Mouse (Mus musculus): Measurements from ENCODE around the gene Eif3g. TPM values are rescaled to one million over a fixed set of nuclear protein-coding genes. Genes with fewer than 3 reads are reported as not detected.
A peak's percentile ranks its signal among the peaks of the same experiment; 100 is the strongest.

The Eif3g gene
- polyA plus RNA-seq, 1 experiment from 2014 or later, result 314 TPM

DNA sequence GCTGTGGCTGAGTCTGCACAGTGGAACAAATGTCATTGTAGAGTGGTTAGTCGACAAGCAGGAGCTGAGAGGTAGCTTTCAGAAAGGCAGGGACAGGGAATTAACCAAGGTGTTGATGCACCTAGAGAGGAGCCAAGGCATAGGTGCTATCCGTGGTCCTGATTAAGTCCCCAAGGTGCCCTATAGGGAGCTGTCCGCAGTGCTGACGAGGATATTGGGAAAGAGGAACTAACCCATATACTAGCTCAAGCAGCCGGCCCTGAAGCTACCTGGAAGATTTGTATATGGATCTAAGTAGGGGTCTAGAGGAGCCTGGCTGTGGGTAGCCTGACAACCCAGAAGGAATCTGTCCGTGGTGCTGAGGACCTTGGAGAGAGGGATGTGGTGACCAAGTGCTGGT lies 41.3 kb downstream of the Eif3g start:
- H3K9ac ChIP-seq (ENCODE audit: low read length), result no peak overlapping the region
- no peak overlapping the region for H3K27ac ChIP-seq (ENCODE audit: low read depth)
- no peak for ATAC-seq (replicated peaks; ENCODE audit: low FRiP score, low TSS enrichment, low read depth)
- no peaks in the 10 kb centered on the region for H3K9me3 ChIP-seq (ENCODE audit: control insufficient read depth, low read length)
- H3K4me3 ChIP-seq (ENCODE audit: low read depth, low read length), result no peak overlapping the region
- H3K4me2 ChIP-seq (ENCODE audit: low read length), result no peak overlapping the region
- peak; percentile 91 for DNase-seq (ENCODE audit: low spot score)
- no peaks in the 10 kb centered on the region for H3K36me3 ChIP-seq (ENCODE audit: control insufficient read depth, insufficient read depth, low read length)
- no peaks in the 10 kb centered on the region for H3K4me1 ChIP-seq (replicated peaks; ENCODE audit: control insufficient read depth, insufficient read depth, low read length)
- 7% methylated on average over 6 of the region's 6 CpGs for WGBS
- H3K27me3 ChIP-seq (replicated peaks; ENCODE audit: control insufficient read depth, insufficient read depth, low read length), result no peaks in the 10 kb centered on the region

DNA sequence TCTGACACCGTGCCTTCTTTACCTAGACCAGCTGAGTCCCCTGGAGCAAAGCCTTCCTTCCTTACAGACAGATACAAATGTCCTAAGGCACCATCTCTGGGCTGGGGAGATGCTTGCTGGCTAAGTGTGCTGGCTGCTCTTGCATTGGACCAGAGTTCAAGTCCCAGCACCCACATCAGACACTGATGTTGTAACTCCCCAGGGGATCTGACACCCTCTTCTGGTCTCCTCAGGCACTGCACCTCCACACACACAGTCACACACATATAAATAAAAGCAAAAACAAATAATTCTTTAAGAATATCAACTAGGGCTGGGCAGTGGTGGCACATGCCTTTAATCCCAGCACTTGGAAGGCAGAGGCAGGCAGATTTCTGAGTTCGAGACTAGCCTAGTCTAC lies 48.2 kb downstream of the Eif3g start:
- DNase-seq (ENCODE audit: low spot score) (no peak), ATAC-seq (replicated peaks; ENCODE audit: low FRiP score, low TSS enrichment, low read depth) (no peak)
- Histone ChIP-seq H3K4me2 (ENCODE audit: low read length) (no peak overlapping the region), H3K4me1 (replicated peaks; ENCODE audit: control insufficient read depth, insufficient read depth, low read length) (no peaks in the 10 kb centered on the region), H3K27ac (ENCODE audit: low read depth) (no peak overlapping the region), H3K36me3 (ENCODE audit: control insufficient read depth, insufficient read depth, low read length) (no peaks in the 10 kb centered on the region), H3K9ac (ENCODE audit: low read length) (no peak overlapping the region), H3K27me3 (replicated peaks; ENCODE audit: control insufficient read depth, insufficient read depth, low read length) (no peaks in the 10 kb centered on the region), H3K9me3 (ENCODE audit: control insufficient read depth, low read length) (no peaks in the 10 kb centered on the region), H3K4me3 (ENCODE audit: low read depth, low read length) (no peak overlapping the region)
- WGBS, result 73% methylated on average over 2 of the region's 2 CpGs

Small RNAs within 50 kb of the gene (microRNA-seq; reads per million reads assigned to microRNA genes)
- gene Mir7081, result 0.68 reads per million

Other genes with a start within 250 kb of the Eif3g start
- gene Pin1, start 246.5 kb downstream of the Eif3g start, polyA plus RNA-seq (2014; fragmentation: Nextera tagmentation; extraction: Ambion mirVana), result 55.1 and 55.3 TPM in 2 replicates
- 7.5 and 9.4 TPM in 2 replicates for gene Olfm2, start 152.3 kb downstream of the Eif3g start, polyA plus RNA-seq (2014; fragmentation: Nextera tagmentation; extraction: Ambion mirVana)
- 0.71 and 1.0 TPM in 2 replicates for gene Col5a3, start 83.6 kb downstream of the Eif3g start, polyA plus RNA-seq (2014; fragmentation: Nextera tagmentation; extraction: Ambion mirVana)
- gene Rdh8, start 80.1 kb downstream of the Eif3g start, polyA plus RNA-seq (2014; fragmentation: Nextera tagmentation; extraction: Ambion mirVana), result not detected in 2 replicates
- gene A230050P20Rik, start 30.0 kb downstream of the Eif3g start, polyA plus RNA-seq (2014; fragmentation: Nextera tagmentation; extraction: Ambion mirVana), result 11.1 and 14.1 TPM in 2 replicates
- gene Angptl6, start 18.9 kb downstream of the Eif3g start, polyA plus RNA-seq (2014; fragmentation: Nextera tagmentation; extraction: Ambion mirVana), result 8.1 and 10.0 TPM in 2 replicates
- 101 and 106 TPM in 2 replicates for gene Ppan, start 10.4 kb downstream of the Eif3g start, polyA plus RNA-seq (2014; fragmentation: Nextera tagmentation; extraction: Ambion mirVana)
- gene Dnmt1, start 61.3 kb upstream of the Eif3g start, polyA plus RNA-seq (2014; fragmentation: Nextera tagmentation; extraction: Ambion mirVana), result 65.4 and 69.9 TPM in 2 replicates
- 31.9 and 35.5 TPM in 2 replicates for gene S1pr2, start 78.2 kb upstream of the Eif3g start, polyA plus RNA-seq (2014; fragmentation: Nextera tagmentation; extraction: Ambion mirVana)
- gene Mrpl4, start 104.1 kb upstream of the Eif3g start, polyA plus RNA-seq (2014; fragmentation: Nextera tagmentation; extraction: Ambion mirVana), result 151 and 155 TPM in 2 replicates
- 11.4 and 11.8 TPM in 2 replicates for gene Icam1, start 117.4 kb upstream of the Eif3g start, polyA plus RNA-seq (2014; fragmentation: Nextera tagmentation; extraction: Ambion mirVana)
- 0.96 TPM in 1 of 2 replicates, not detected in the other for gene Icam4, start 130.8 kb upstream of the Eif3g start, polyA plus RNA-seq (2014; fragmentation: Nextera tagmentation; extraction: Ambion mirVana)
- 0.12 TPM in 2 replicates for gene Icam5, start 133.4 kb upstream of the Eif3g start, polyA plus RNA-seq (2014; fragmentation: Nextera tagmentation; extraction: Ambion mirVana)
- gene Zglp1, start 168.5 kb upstream of the Eif3g start, polyA plus RNA-seq (2014; fragmentation: Nextera tagmentation; extraction: Ambion mirVana), result 1.3 TPM in 1 of 2 replicates, not detected in the other
- 0.20 and 0.74 TPM in 2 replicates for gene Gm49373, start 174.5 kb upstream of the Eif3g start, polyA plus RNA-seq (2014; fragmentation: Nextera tagmentation; extraction: Ambion mirVana)
- 71.4 and 74.4 TPM in 2 replicates for gene Fdx1l, start 175.0 kb upstream of the Eif3g start, polyA plus RNA-seq (2014; fragmentation: Nextera tagmentation; extraction: Ambion mirVana)
- gene Gm38431, start 193.4 kb upstream of the Eif3g start, polyA plus RNA-seq (2014; fragmentation: Nextera tagmentation; extraction: Ambion mirVana), result 2.2 and 3.7 TPM in 2 replicates
- 84.1 and 87.5 TPM in 2 replicates for gene Raver1, start 193.4 kb upstream of the Eif3g start, polyA plus RNA-seq (2014; fragmentation: Nextera tagmentation; extraction: Ambion mirVana)
- gene Tyk2, start 232.6 kb upstream of the Eif3g start, polyA plus RNA-seq (2014; fragmentation: Nextera tagmentation; extraction: Ambion mirVana), result 11.7 and 12.1 TPM in 2 replicates

Data from intestine, embryonic 14.5 days (tissue).